Mouse (Mus musculus): ENCODE measurements around the gene Ehd2.

Gene Ehd2

DNA sequence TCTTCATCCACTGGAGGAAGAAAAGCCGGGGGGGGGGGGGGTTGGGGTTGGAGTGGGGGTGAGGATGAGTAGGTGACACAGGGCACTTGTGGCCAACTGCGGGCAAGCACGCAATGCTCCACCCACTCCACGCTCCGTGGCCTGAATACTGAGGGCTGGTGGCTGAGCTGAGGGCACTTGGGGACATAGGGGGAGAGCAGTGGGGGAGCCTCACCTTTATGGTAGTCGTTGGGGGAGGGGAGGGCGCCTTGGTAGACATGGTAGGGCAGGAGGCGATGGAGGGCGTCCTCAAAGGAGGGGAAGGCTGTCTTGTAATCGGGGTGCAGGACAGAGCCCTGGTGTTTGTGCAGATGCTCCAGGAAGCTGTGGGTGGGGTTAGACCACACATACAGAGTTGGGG lies 8.1 kb upstream of the Ehd2 start:
- DNase-seq (ENCODE audit: low read depth, low spot score), result no peak

DNA sequence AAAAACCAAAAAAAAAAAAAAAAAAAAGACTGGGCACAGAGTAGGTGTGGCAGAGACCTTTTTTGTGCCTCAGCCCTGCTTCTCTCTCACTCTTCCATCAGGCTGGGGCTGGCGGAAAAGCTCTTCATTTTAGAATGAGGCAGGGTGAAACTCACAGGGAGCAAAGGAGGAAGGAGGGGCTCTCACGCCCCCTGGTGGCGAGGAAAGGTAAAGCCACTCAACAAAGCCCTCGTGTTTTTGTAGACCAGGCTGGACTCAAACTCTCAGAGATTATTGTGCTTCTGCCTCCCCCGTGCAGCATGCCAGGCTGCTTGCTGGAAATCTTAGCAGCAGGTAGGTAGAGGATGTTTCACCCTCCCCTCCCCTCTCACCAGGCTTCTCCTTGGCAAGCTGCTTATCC lies 7.3 kb upstream of the Ehd2 start:
- peak; percentile 34 for DNase-seq (ENCODE audit: low read depth, low spot score)

DNA sequence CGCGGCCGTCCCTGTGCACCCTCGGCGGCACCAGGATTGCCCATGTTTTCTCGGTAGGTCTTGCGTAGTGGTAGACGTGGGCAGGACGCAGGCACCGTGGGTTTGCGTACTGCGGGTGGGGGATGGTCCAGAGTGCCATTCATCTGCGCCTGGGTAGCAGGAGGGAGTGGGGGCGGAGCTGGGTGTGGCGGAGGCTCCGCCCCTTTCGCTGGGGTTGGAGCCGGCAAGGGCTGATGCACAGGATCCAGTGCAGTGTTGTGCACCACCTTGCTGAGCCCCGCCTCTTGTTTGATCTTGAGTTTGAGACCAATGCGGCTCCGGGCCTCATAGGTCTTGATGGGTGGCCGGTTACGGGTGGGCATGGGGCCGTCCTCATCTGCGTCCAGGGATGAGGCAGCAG lies 4.9 kb upstream of the Ehd2 start:
- DNase-seq (ENCODE audit: low read depth, low spot score), result no peak

DNA sequence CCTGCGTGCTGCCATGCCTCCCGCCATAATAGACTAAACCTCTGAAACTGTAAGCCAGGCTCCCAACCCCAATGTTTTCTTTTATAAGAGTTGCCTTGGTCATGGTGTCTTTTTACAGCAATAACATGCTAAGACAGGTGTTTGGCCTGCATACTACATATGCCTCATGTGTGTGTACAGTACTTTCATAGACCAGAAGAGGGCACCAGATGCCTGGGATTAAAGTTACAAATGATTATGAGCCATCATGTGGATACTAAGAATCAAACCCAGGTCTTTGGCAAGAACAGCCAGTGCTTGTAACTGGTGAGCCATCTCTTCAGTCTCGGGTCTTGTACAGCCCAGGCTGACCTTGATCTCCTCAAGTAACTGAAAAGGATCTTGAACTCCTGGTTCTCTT lies 2.3 kb upstream of the Ehd2 start:
- no peak for DNase-seq (ENCODE audit: low read depth, low spot score)

DNA sequence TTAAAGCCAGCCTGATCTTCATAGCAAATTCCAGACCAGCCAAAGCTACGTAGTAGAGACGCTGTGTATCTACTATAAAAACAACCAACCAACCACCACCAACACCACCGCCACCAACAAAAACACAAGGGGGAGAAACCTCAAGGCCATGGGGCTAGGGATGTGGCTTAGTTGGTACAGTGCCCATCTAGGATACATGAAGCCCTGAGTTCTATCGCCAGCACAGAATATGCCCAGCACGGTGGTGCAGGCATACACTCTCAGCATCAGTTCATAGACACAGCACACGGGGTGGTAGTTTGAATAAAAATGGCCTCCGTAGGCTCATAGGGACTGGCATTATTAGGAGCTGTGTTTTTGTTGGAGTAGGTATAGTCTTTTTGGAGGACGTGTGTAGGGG lies 955 bp upstream of the Ehd2 start:
- no peak for DNase-seq (ENCODE audit: low read depth, low spot score)

DNA sequence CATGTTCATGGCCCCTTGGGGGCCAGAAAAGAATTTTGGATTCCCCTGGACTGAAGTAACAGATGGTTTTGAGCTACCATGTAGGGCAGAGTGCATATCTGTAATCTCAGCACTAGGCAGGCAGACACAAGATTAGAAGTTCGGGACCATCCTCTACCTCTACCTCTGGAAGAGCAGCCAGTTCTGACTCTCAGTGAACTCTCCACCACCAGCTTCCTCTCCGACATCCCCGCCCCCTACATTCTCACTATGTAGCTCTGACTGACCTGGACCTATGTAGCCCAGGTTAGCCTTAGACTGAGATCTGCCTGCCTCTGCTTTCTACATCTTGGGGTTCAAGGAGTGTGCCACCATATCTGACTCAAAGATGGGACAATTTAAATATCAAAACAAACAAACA lies 878 bp downstream of the Ehd2 start:
- no peak for DNase-seq (ENCODE audit: low read depth, low spot score)

DNA sequence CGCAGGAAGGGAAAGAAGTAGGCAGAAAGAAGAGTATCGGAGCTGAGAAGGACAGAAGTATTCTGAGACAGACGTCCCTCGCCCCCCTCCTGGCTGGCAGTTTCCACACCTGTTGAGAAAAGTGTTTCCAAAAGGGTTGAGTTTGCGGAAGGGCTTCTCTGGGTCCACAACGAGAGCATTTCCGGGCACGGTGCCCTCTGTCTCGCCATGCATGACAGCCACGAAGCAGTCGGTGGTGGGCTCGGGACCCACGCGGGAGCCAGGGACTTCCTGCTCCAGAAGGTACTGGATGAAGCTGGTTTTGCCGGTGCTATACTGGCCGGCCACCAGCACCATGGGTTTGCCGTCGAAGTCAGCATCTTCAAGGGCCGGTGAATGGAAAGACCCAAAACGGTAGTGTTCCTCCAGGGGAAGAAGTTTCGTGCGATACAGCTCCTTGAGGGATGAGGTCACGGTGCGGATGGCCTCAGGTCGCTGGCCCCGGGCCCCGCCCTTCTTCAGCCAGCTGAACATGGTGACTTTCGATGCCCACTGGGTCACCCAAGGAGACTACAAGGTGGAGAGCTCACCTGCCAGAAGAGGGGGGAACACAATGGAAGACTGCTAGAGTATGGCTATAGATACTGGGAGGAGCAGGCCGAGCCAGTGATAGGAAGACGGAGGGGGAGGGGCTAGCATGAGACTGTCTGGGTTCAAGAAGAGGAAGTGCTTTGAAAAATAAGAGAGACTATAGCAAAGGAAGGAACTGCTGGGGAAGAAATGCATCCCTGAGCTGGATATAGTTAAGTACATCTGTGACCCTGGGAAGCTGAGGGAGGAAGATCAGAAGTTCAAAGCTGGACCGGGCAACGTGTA lies 3.3 kb downstream of the Ehd2 start:
- DNase-seq (ENCODE audit: low read depth, low spot score), result no peak

DNA sequence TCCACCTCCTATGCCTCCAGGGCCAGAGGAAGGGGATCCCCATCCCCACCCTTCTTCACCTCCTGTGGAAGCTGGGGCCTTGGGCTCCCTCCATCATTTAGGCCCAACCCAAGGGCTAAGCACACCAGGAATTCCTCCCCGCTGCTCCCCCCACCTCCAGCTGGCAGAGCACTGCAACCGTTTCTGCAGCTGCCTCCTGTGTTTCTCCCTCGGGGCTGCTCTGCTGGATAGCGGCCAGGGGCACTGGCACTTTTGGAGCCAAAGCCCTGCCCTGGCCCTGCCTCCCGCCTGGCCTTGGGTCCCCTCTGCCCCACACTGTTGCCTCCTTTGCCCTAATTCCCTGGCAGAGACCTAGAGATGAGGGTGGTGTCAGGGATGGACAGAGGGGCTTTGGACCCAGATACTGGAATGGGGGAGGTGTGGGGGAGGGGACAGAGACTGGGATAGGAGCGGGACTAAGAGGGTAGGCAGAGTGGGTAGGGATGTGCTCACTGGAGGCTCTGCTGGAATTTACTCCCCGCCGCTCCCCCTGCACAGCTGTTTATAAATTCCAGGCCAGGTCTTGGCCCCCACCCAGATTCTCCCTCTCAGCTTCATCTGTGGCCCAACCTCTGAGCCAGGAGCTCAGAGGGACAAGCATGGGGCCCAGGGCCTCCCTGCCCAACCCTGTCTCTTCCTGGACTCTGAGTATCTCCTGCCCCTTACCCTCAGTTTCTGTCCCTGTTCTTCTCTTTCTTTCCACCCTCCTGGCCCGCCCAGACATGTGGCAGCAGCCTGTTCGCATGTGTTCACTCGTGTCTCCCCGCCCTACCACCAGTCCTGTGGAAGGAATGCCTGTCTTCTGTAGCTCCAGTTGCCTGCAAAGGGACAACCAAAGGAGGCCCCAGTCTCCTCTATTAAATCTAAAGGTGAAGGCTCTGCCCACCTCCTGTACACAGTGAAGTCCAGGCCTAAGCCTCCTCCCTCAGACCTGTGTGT lies 4.8 kb downstream of the Ehd2 start:
- DNase-seq (ENCODE audit: low read depth, low spot score), result peak; percentile 40

DNA sequence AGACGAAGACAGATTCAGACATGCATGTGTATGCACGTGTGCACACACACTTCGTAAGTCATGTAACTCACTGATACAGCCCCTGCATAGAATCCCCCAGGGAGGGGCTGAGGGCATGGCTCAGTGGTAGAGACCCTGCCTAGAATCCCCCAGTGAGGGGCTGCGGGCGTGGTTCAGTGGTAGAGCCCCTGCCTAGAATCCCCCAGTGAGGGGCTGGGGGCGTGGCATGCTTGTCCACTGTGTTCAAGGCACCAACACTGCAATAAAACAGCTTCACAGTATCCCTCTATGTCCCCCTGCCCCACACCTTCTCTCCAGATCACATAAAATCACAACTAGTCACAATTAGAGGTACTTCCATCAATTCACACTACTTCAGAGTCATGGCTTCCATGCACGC lies 5.6 kb downstream of the Ehd2 start:
- DNase-seq (ENCODE audit: low read depth, low spot score), result no peak

DNA sequence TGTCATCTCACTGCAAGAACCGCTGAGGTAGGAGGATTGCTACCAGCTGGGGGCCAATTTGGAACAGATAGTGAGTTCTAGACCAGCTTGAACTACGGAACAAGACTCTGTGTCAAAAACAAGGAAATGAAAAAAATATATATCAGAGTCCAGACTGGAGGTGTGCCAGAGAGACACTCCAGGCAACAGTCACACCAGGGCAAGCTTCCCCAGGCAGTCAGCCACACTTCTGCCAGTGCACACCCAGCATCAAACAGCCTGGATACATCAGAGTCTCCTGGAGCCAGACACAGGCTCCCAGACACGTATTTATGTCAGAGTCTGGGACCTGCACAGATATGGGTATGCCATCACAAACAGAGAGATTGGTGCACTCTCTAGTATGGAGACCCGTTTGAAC lies 6.1 kb downstream of the Ehd2 start:
- no peak for DNase-seq (ENCODE audit: low read depth, low spot score)

DNA sequence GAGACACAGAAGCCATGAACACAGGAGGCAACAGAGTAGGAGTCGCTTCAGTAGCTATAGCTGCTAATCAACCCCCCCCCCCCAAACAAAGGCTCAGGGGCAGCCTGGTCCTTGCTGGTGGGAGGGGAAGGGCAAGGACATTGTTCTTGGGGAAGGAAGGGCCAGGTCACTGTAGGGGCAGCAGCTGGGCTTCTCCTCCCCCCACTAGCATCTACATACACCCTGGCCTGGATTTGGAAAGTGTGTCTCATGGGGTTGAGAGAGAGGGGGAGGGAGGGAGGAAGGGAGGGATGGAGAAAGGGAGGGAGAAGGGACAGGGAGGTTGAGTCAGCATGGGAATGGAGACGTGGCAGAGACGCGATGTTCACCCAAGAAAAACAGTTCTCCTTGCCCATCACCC lies 6.7 kb downstream of the Ehd2 start:
- no peak for DNase-seq (ENCODE audit: low read depth, low spot score)

DNA sequence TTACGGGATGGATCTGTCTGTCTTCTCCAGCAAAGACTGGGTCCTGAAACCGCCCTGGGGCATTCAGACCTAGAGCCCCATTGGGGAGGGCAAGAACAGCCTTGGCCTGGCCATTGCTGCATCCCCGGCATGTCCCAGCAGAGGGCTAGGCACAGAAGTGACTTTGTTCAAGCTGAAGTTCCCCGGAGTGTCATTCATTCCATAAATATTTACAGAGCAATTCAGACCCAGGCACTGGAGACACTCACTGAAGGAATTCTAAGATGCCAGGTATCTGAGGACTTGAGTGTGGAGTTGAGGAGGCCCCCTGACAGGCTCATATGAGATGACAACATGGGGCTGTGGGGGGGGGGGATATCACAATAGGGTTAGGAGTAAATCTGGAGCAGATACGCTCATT lies 11.2 kb downstream of the Ehd2 start:
- no peak for DNase-seq (ENCODE audit: low read depth, low spot score)

DNA sequence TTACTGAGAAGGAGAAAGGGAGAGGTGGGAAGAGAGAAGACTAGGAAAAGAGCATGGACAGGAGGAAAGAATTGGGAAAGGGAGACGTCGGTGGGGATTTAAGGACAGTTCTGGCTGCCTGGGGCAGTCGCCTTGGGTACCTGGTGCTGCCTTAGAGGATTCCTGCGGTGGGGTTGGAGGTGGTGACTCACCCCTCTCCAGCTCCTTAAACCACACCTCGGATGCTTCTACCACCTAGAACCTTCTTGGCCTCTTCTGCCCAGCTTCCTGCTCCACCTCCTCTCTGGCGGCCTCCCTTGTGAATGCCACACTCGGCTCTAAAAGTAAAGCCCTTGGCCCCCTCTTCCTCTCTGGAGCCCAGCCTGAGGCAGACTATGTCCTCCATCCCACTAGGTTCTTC lies 11.9 kb downstream of the Ehd2 start:
- DNase-seq (ENCODE audit: low read depth, low spot score), result no peak

DNA sequence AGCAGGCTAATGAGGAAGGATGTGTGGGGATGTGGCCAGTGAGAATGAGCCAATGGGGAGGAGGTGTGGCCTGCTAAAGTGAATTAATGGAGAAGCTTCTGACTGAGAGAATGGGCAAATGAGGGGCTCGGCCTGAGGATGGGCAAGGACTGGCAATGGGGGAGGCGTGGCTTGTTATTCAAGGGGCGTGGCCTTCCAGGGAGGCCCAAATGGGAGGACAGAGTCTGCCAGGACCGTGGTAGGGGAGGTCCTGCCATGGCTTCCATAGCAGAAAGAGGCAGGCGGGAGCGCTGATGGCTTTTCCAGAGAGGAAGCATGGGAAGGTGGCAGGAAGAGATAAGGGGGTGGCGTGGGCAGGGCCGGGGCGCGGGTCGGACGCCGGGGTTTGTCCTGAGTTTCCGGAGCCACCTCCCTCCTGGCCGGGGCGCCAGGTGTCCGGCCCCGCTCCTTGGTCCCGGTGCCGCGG lies 12.4 kb downstream of the Ehd2 start:
- no peak for DNase-seq (ENCODE audit: low read depth, low spot score)

DNA sequence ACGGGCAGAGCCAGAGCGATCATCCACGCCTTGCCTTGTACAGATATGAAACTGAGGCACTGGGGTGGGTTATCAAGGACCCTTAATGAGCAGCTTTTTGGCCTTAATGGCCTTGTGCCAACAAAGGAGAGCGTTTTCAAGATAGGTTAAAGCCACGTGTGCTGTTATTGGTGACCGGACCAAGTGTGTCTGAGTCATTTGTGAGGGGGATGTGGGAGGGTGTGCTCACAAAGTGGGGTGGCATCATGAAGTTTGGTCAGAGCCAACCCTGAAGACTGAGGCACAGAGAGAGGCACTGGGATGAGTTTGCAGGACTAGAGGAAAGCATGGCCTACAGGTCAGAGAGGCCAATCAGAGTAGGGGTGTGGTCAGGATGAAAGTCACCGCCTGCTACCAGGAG lies 12.9 kb downstream of the Ehd2 start:
- DNase-seq (ENCODE audit: low read depth, low spot score), result no peak

DNA sequence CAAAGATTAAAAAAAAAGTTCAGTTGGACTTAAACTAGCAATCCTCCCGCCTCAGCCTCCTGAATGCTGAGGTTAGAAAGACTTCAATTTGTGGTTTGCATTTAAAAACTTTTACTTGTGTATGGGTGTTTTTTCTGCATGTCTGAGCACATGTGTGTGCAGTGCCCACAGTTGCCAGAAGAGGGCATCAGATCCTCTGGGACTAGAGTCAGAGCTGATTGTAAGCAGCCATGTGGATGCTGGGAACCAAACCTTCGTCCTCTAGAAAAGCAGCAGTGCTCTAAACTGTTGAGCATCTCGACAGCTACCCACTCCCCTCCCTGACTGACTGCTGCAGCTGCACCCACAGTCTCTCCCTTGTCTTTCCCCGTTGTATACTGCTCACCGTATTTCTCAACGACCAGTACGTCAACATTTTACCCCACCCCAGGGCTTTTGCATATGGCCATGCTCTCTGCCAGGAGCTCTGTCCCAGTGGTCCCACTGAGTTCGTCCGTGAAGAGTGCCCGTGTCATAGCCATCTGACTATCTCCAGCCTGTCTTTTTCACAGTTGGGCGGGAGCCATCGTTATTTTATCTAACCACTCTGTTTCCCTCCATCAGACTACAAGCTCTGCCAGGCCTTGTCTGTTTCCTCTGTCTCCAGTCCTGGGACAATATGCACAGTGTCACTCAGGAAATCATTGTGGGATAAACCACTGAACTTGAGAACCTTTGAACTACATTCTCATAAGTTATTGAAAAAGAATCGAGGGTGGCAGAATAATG lies 13.9 kb downstream of the Ehd2 start:
- DNase-seq (ENCODE audit: low read depth, low spot score), result no peak

DNA sequence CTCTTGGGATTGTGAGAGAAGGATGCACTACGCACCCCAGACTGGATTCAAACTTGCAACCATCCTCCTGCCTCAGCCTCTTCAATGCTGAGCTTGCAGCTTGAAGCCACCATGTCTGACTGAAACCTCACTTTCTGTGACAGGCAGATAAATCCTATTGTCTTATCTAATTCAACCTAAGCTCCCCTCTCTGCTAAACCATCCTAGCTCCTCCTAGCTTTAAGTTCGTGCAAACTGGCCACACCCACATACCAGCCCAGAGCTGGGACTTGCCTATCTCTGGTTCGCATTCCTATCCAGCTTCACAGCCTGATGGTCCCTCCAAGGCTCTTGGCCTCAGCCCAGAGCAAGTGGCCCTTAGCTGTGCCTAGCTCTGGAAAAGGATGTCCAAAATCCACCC lies 15.0 kb downstream of the Ehd2 start:
- no peak for DNase-seq (ENCODE audit: low read depth, low spot score)

DNA sequence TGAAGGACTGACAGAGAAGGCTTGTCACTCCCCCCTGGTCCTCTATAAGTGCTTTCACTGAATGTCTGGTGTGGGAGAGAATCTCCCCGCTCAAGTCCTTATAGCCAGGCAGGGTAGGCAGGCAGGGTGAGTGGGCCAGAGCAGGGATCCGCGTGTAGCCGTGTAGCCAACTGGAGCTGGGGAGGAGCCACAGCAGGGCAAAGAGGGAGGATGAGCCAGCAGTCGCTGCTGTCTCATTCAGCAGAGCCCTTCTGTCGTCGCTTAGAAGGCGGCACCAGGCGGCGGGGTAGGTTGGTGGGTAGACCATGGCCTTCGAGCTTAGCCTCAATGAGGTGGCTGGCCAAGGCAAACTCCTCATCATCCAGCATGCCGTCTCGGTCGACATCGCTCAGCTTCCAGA lies 17.4 kb downstream of the Ehd2 start:
- no peak for DNase-seq (ENCODE audit: low read depth, low spot score)

DNA sequence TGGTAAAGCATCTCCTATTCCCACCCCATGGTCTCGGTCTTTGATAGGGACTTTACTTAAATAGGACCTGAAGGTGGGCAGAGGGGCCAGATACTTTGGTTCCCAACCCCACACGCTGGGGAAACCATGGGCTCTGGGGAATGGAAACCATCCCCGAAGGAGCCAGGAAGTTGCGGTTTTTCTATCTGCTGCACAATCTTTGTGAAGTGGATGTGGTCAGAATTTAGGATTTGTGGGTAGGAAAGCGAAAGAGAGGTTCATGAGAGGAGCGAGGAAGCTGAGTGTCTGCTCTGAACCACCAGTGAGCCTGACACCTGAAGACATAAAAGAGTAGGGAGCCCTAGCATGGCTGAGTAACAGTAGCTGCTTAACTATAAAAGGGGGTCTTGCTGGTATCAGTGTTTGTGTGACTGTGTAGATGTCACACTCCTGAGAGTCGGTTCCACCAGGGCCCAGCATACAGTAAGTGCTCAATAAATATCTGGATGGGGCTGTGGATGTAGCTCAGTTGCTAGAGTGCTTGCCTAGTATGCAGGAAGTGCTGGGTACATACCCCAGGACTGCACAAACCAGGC lies 18.1 kb downstream of the Ehd2 start:
- no peak for DNase-seq (ENCODE audit: low read depth, low spot score)

DNA sequence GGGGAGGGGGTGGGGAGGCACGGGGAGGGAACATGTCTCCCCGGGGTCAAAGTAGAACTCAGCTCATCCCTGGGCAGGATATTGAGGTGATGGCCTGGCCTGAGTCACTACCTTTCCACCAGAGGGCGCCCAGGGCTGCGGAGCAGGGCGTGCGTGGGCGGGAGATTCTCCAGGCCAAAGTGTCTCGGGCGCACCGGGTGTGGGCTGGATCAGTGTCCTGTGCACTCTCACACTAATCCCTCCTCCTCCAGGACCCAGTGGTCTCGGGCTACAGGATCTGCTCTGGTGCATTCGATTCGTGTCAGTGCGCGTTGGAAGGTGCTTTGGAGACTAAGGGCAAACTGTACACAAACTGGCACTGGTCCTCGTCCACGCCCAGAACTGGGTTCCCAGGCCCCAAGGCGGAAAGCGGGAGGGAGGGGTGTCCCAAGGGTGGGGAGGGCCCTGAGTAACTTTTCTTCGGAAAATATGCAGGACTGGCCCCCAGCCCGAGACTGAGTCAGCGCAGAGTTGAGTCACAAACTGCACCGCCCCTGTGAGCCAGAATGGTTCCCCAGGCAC lies 18.9 kb downstream of the Ehd2 start:
- DNase-seq (ENCODE audit: low read depth, low spot score), result peak; percentile 70

DNA sequence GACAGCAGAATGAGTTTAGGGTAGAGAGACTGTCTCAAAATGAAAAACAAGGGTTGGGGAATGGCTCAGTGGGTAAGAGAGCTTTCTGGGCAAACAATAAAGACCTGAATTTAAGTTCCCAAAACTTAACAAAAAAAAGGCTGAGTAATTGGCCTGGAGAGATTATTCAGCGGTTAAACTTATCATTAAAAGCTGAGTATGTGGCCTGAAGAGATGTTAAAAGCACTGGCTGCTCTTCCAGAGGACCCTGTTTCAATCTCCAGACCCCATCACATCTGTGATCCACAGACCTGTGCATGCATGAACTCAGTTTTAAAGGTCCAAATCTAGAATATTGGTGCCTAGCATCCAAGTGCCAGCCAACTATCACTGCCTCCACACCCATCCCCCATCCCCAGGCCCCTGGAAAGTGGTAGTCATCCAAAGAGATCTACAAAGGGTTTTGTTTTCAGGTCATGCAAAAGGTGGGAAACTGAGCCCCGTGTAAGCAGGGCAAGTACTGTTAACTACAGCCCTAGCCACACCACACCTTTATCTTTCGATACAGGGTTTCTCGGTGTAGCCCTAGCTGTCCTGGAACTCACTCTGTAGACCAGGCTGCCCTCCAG lies 19.6 kb downstream of the Ehd2 start:
- no peak for DNase-seq (ENCODE audit: low read depth, low spot score)

Measured in retina, postnatal 7 days (tissue).